ENCODE assay signal across 23 mouse cellular contexts in genomic region chr12:91844542-91844941, GRCm38 (mm10). TPM values are rescaled to one million over a fixed set of nuclear protein-coding genes. Genes with fewer than 3 reads are reported as not detected.
DNase-seq lines count a peak whose midpoint lies in the region; ATAC-seq and TF ChIP-seq lines count a peak whose summit lies in the region.
"Had no signal": no experiment of that assay in that cellular context is flagged by ENCODE, and none has a peak within 500 bp of the region (broad histone marks: within the 10 kb centered on the region; RNA-seq: fewer than 3 reads in every experiment).

No protein-coding gene starts in this region.

- no peaks in the 10 kb centered on the region for H3K27me3 ChIP-seq in liver, embryonic 12.5 days (replicated peaks)
- H3K27me3 ChIP-seq in liver, embryonic 11.5 days (replicated peaks; ENCODE audit: control insufficient read depth, insufficient read depth, low read length): no peaks in the 10 kb centered on the region
- H3K27me3 ChIP-seq in liver, postnatal 0 days (ENCODE audit: insufficient read depth, low read length): no peaks in the 10 kb centered on the region
- H3K27me3 ChIP-seq in stomach, postnatal 0 days (ENCODE audit: control insufficient read depth, insufficient read depth, low read length): no peaks in the 10 kb centered on the region
- no peaks in the 10 kb centered on the region for H3K27me3 ChIP-seq in hindbrain, embryonic 12.5 days
- H3K27me3 ChIP-seq: embryonic facial prominence, embryonic 12.5 days; forebrain, embryonic 12.5 days; heart, embryonic 12.5 days had no signal

- no peaks in the 10 kb centered on the region for H3K9me3 ChIP-seq in liver, embryonic 12.5 days (replicated peaks)
- no peaks in the 10 kb centered on the region for H3K9me3 ChIP-seq in liver, embryonic 11.5 days (ENCODE audit: control insufficient read depth, low read length)
- no peaks in the 10 kb centered on the region for H3K9me3 ChIP-seq in liver, postnatal 0 days (ENCODE audit: low read length)
- H3K9me3 ChIP-seq in stomach, postnatal 0 days (ENCODE audit: control insufficient read depth, low read length): no peaks in the 10 kb centered on the region
- no peaks in the 10 kb centered on the region for H3K9me3 ChIP-seq in hindbrain, embryonic 12.5 days (replicated peaks)
- H3K9me3 ChIP-seq: embryonic facial prominence, embryonic 12.5 days; forebrain, embryonic 12.5 days; G1E; heart, embryonic 12.5 days; hindbrain, embryonic 10.5 days had no signal

- H3K36me3 ChIP-seq in liver, embryonic 12.5 days: peaks cover 38% of the 10 kb centered on the region
- H3K36me3 ChIP-seq in liver, embryonic 11.5 days (ENCODE audit: control insufficient read depth, insufficient read depth, low read length): peaks cover 17% of the 10 kb centered on the region
- peaks cover 28% of the 10 kb centered on the region for H3K36me3 ChIP-seq in liver, postnatal 0 days (replicated peaks; ENCODE audit: insufficient read depth, low read length)
- H3K36me3 ChIP-seq in stomach, postnatal 0 days (ENCODE audit: control insufficient read depth, insufficient read depth, low read length): peaks cover 18% of the 10 kb centered on the region
- H3K36me3 ChIP-seq in hindbrain, embryonic 12.5 days: peaks cover 26% of the 10 kb centered on the region

- ATAC-seq in liver, embryonic 12.5 days: no peak
- no peak for ATAC-seq in liver, embryonic 11.5 days (replicated peaks; ENCODE audit: low FRiP score)
- ATAC-seq in liver, postnatal 0 days: no peak
- no peak for ATAC-seq in stomach, postnatal 0 days (ENCODE audit: low FRiP score, low TSS enrichment)
- ATAC-seq in hindbrain, embryonic 12.5 days (ENCODE audit: low FRiP score): no peak
- ATAC-seq: activated CD4-positive, CD25-positive, alpha-beta regulatory T cell, adult 4 months; forebrain, embryonic 16.5 days; hindbrain, embryonic 16.5 days had no signal

- no peak for TF ChIP-seq EP300 in liver, postnatal 0 days (IDR thresholded peaks at IDR 0.05; ENCODE audit: low read depth)
- no peak for TF ChIP-seq EP300 in stomach, postnatal 0 days (optimal IDR thresholded peaks at IDR 0.05)

- TF ChIP-seq CTCF in liver, postnatal 0 days (IDR thresholded peaks at IDR 0.05; ENCODE audit: low read depth): no peak
- no peak for TF ChIP-seq CTCF in stomach, postnatal 0 days (IDR thresholded peaks at IDR 0.05; ENCODE audit: low read depth)

- WGBS in liver, embryonic 12.5 days (ENCODE audit: insufficient replicate concordance): 69% methylated on average over 4 of the region's 4 CpGs
- 75% methylated on average over 4 of the region's 4 CpGs for WGBS in liver, embryonic 11.5 days
- WGBS in liver, postnatal 0 days (ENCODE audit: insufficient replicate concordance): 41% methylated on average over 4 of the region's 4 CpGs
- 71% methylated on average over 4 of the region's 4 CpGs for WGBS in stomach, postnatal 0 days
- WGBS in hindbrain, embryonic 12.5 days: 55% methylated on average over 4 of the region's 4 CpGs

- no peak overlapping the region for H3K4me3 ChIP-seq in liver, embryonic 12.5 days
- H3K4me3 ChIP-seq in liver, embryonic 11.5 days (ENCODE audit: low read depth, low read length): no peak overlapping the region
- no peak overlapping the region for H3K4me3 ChIP-seq in liver, postnatal 0 days (ENCODE audit: low read depth, low read length)
- H3K4me3 ChIP-seq in stomach, postnatal 0 days (ENCODE audit: low read depth, low read length): no peak overlapping the region
- no peak overlapping the region for H3K4me3 ChIP-seq in hindbrain, embryonic 12.5 days
- H3K4me3 ChIP-seq: embryonic facial prominence, embryonic 12.5 days; forebrain, embryonic 12.5 days; heart, adult 2 months; heart, embryonic 12.5 days; hindbrain, embryonic 10.5 days had no signal

- 0 out of 2 replicates have a peak overlapping the region, but pooled peaks have one; percentile 29 for H3K27ac ChIP-seq in liver, embryonic 12.5 days
- H3K27ac ChIP-seq in liver, embryonic 11.5 days (ENCODE audit: low read depth, low read length): no peak overlapping the region
- peak overlapping the region; percentile 36 for H3K27ac ChIP-seq in liver, postnatal 0 days (ENCODE audit: low read depth)
- no peak overlapping the region for H3K27ac ChIP-seq in stomach, postnatal 0 days (replicated peaks)
- H3K27ac ChIP-seq in hindbrain, embryonic 12.5 days: no peak overlapping the region
- H3K27ac ChIP-seq: embryonic facial prominence, embryonic 12.5 days; forebrain, embryonic 12.5 days; heart, adult 2 months; hindbrain, embryonic 10.5 days had no signal

- no peak overlapping the region for H3K4me2 ChIP-seq in liver, embryonic 12.5 days
- no peak overlapping the region for H3K4me2 ChIP-seq in liver, embryonic 11.5 days
- H3K4me2 ChIP-seq in liver, postnatal 0 days (ENCODE audit: low read depth, low read length): peak overlapping the region; percentile 3
- no peak overlapping the region for H3K4me2 ChIP-seq in stomach, postnatal 0 days (replicated peaks; ENCODE audit: low read depth)
- no peak overlapping the region for H3K4me2 ChIP-seq in hindbrain, embryonic 12.5 days (replicated peaks)
- H3K4me2 ChIP-seq: embryonic facial prominence, embryonic 12.5 days; forebrain, embryonic 12.5 days; heart, embryonic 12.5 days had no signal

- no peak for DNase-seq in liver, embryonic 11.5 days (ENCODE audit: low spot score)
- DNase-seq in R1 (ENCODE audit: low read depth, low spot score) (peak; percentile 24), adipocyte (ENCODE audit: low spot score) (peak; percentile 25)
- DNase-seq in liver, postnatal 0 days: no peak
- DNase-seq in layer of hippocampus, adult 18-20 months (ENCODE audit: low spot score in 2 of 2): no peak
- no peak for DNase-seq in stomach, postnatal 0 days (ENCODE audit: low spot score)
- DNase-seq: adrenal gland, adult 2 months; adrenal gland, postnatal 25 days; cerebellum, adult 2 months; cerebellum, postnatal 10 days; embryo, embryonic 11 days; gastrocnemius, postnatal 14 days; heart, adult 2 months had no signal

- H3K9ac ChIP-seq in liver, embryonic 12.5 days: no peak overlapping the region
- H3K9ac ChIP-seq in liver, embryonic 11.5 days (ENCODE audit: low read depth, low read length): no peak overlapping the region
- H3K9ac ChIP-seq in liver, postnatal 0 days (replicated peaks): no peak overlapping the region
- no peak overlapping the region for H3K9ac ChIP-seq in stomach, postnatal 0 days (ENCODE audit: low read length)
- no peak overlapping the region for H3K9ac ChIP-seq in hindbrain, embryonic 12.5 days
- H3K9ac ChIP-seq: embryonic facial prominence, embryonic 12.5 days; forebrain, embryonic 12.5 days; heart, embryonic 12.5 days had no signal

- peaks cover 41% of the 10 kb centered on the region for H3K4me1 ChIP-seq in liver, embryonic 12.5 days
- peaks cover 8% of the 10 kb centered on the region; the same call in 1 of the 2 replicates for H3K4me1 ChIP-seq in liver, embryonic 11.5 days (replicated peaks; ENCODE audit: control insufficient read depth, insufficient read depth, low read length)
- H3K4me1 ChIP-seq in liver, postnatal 0 days (ENCODE audit: insufficient read depth): peaks cover 20% of the 10 kb centered on the region
- no peaks in the 10 kb centered on the region for H3K4me1 ChIP-seq in stomach, postnatal 0 days (replicated peaks; ENCODE audit: control insufficient read depth, insufficient read depth)
- H3K4me1 ChIP-seq in hindbrain, embryonic 12.5 days: peaks cover 14% of the 10 kb centered on the region

RNA-seq across cellular contexts. Expression of gene Sel1l, which starts 4.4 kb away (rescaled TPM):
- polyA plus RNA-seq in liver, embryonic 12.5 days (2016; fragmentation: Nextera tagmentation; extraction: Ambion mirVana): 38.4 and 39.5 TPM in 2 replicates
- 67.1 and 71.5 TPM in 2 replicates for polyA plus RNA-seq in liver, embryonic 11.5 days (2014; fragmentation: Nextera tagmentation; extraction: Ambion mirVana)
- 66.8 and 75.7 TPM in 2 replicates for polyA plus RNA-seq in liver, postnatal 0 days (2015; fragmentation: Nextera tagmentation; extraction: Ambion mirVana)
- 100 to 1,000 TPM; 165 to 179 TPM for total RNA-seq in layer of hippocampus, adult 18-20 months (2021)
- 74.2 and 77.3 TPM in 2 replicates for polyA plus RNA-seq in stomach, postnatal 0 days (2015; fragmentation: Nextera tagmentation; extraction: Ambion mirVana)
- 93.1 and 94.7 TPM in 2 replicates for polyA plus RNA-seq in hindbrain, embryonic 12.5 days (2016; fragmentation: Nextera tagmentation; extraction: Ambion mirVana)

RNA-seq across cellular contexts. Expression of gene Ston2, which starts 56.4 kb away (rescaled TPM):
- polyA plus RNA-seq in liver, embryonic 12.5 days (2016; fragmentation: Nextera tagmentation; extraction: Ambion mirVana): 35.7 and 37.9 TPM in 2 replicates
- polyA plus RNA-seq in liver, embryonic 11.5 days (2014; fragmentation: Nextera tagmentation; extraction: Ambion mirVana): 29.1 and 33.6 TPM in 2 replicates
- polyA plus RNA-seq in liver, postnatal 0 days (2015; fragmentation: Nextera tagmentation; extraction: Ambion mirVana): 5.5 and 5.6 TPM in 2 replicates
- total RNA-seq in layer of hippocampus, adult 18-20 months (2021): 10 to 100 TPM; 31.4 to 35.4 TPM
- 5.4 and 5.5 TPM in 2 replicates for polyA plus RNA-seq in stomach, postnatal 0 days (2015; fragmentation: Nextera tagmentation; extraction: Ambion mirVana)
- 6.7 and 8.0 TPM in 2 replicates for polyA plus RNA-seq in hindbrain, embryonic 12.5 days (2016; fragmentation: Nextera tagmentation; extraction: Ambion mirVana)

Comparison
In these comparisons a context has a peak if more than half of its experiments do, and no peak if none do; other contexts are left out.
1. H3K27ac ChIP-seq: peak in liver, embryonic 12.5 days (single experiment) and liver, postnatal 0 days (single experiment); none in liver, embryonic 11.5 days (single experiment), stomach, postnatal 0 days (single experiment) and hindbrain, embryonic 12.5 days (single experiment).
2. DNase-seq: peak in R1 (single experiment) and adipocyte (single experiment); none in liver, embryonic 11.5 days (single experiment), liver, postnatal 0 days (single experiment), layer of hippocampus, adult 18-20 months (0 of 2) and stomach, postnatal 0 days (single experiment).